Mouse (Mus musculus) thymus, adult 2 months (tissue): ENCODE measurements around the gene Arl15. TPM values are rescaled to one million over a fixed set of nuclear protein-coding genes. Genes with fewer than 3 reads are reported as not detected.

Experiments used
- DNase-seq: peaks from one replicate; pipeline ENCODE4 v3.0.0; 2021
- H3K27ac ChIP-seq: fragments of 200-500 bp; 2 replicates; pipeline ENCODE4 v1.5.1; 2012; ENCODE audit warnings: low read length, control low read depth; ENCODE audit not compliant: control insufficient read depth, insufficient read depth
- H3K27me3 ChIP-seq: fragments of 200-500 bp; 2 replicates; pipeline ENCODE4 v1.6.1; 2012; ENCODE audit warnings: mild to moderate bottlenecking, low read length, moderate library complexity, mixed read lengths; ENCODE audit not compliant: control insufficient read depth, insufficient read depth
- H3K36me3 ChIP-seq: fragments of 200-500 bp; 2 replicates; pipeline ENCODE4 v1.6.1; 2012; ENCODE audit warnings: mild to moderate bottlenecking, low read length, moderate library complexity; ENCODE audit not compliant: control insufficient read depth, insufficient read depth
- H3K4me1 ChIP-seq: fragments of 200-500 bp; replicated peaks from 2 replicates; pipeline ENCODE4 v1.6.1; 2012; ENCODE audit warnings: low read length; ENCODE audit not compliant: control insufficient read depth, insufficient read depth
- H3K4me3 ChIP-seq: fragments of 200-500 bp; 2 replicates; pipeline ENCODE4 v1.5.1; 2012; ENCODE audit warnings: mild to moderate bottlenecking, low read length, control low read depth, moderate library complexity; ENCODE audit not compliant: control insufficient read depth, insufficient read depth
- CTCF ChIP-seq: fragments of 200-500 bp; IDR thresholded peaks from 2 replicates; pipeline ENCODE4 v1.5.1; 2012; ENCODE audit warnings: mild to moderate bottlenecking, control low read depth, low read length, moderate library complexity, borderline replicate concordance; ENCODE audit not compliant: control insufficient read depth, poor library complexity, insufficient read depth; ENCODE audit errors: extremely low read depth
- POLR2A ChIP-seq: fragments of 200-500 bp; IDR thresholded peaks from 2 replicates; pipeline ENCODE4 v1.6.1; 2012; ENCODE audit warnings: mild to moderate bottlenecking, low read length, control low read depth, moderate library complexity; ENCODE audit not compliant: control insufficient read depth, poor library complexity, insufficient read depth; ENCODE audit errors: extremely low read depth
- WGBS: fragments of 180-500 bp; shearing (Covaris S2); methylation state at CpG from one replicate; pipeline ENCODE4 v1.1.7; 2018; 5-methylcytosine and 5-hydroxymethylcytosine counted together
- polyA plus RNA-seq: library from polyadenylated mRNA; depleted of rRNA; stranded (reverse); fragments of >200 nt; gene quantifications from 2 replicates; pipeline ENCODE4 v1.2.3, GENCODE M21; 2012

Arl15 gene
- polyA plus RNA-seq, 1 experiment = 4.9 TPM

DNA sequence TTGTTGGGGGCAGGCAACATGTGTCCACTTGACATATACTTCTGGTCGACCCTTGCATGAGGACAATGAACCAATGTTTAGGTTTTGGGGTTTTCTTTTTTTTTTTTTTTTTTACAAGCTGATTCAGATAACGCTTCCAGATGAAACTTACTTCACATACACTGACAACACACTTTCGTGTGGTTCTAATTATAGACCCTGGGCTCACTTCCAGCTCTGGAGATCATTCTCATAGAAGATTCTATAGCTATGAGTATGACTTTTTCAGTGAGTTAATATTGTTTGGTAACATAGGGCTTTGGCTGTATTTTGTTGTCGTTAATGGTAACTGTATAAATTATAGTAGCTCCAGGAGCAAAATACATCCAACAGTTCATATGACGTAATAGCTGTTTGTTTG, 306.9 kb downstream of the Arl15 start:
- TF ChIP-seq POLR2A (no peak), CTCF (no peak)
- no peaks in the 10 kb centered on the region for H3K4me1 ChIP-seq
- no peaks in the 10 kb centered on the region for H3K36me3 ChIP-seq
- H3K4me3 ChIP-seq = no peak overlapping the region
- 93% methylated on average over 5 of the region's 5 CpGs for WGBS
- no peak overlapping the region for H3K27ac ChIP-seq
- no peaks in the 10 kb centered on the region for H3K27me3 ChIP-seq
- DNase-seq = no peak

DNA sequence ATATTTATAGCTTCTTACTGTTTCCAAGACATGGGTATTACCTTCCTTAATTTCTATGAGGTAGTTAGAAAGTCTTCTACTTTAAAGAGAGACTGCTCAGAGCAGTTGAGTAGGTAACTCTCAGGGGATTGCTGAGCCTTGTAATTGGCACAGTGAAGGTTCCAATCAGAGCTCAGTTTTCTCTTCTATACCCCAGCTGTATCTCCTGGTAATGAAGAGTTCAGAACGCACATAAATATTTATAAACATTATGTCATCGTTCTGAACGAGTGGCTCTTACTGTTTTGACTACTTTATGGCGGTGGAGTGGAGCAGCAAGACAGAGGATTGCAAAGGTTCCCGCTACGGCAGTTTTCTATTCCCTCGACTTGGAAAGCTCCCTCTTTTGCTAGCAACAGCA, 311.8 kb downstream of the Arl15 start:
- Histone ChIP-seq H3K36me3 (no peaks in the 10 kb centered on the region), H3K27ac (no peak overlapping the region), H3K4me3 (no peak overlapping the region), H3K4me1 (no peaks in the 10 kb centered on the region), H3K27me3 (no peaks in the 10 kb centered on the region)
- no peak for DNase-seq
- TF ChIP-seq POLR2A (no peak), CTCF (no peak)
- WGBS = 94% methylated on average over 7 of the region's 7 CpGs

DNA sequence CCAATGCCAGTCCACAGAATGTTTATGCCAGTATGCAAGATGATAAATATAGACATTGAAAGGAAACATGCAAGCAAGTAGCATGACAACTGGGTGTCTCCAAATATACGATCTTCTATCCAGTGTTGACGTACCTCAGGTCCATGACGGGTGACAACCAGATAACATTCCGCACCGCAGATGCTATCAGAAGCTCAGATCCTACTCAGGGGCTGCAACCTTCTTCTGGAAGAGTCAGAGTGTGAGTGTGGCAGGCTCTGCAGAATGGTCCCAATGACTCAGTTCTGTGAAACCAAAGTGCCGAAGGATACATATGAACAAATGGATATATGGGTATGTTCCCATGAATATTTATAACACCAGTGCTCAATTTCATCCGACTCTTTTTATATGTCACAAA, 313.2 kb downstream of the Arl15 start:
- no peaks in the 10 kb centered on the region for H3K36me3 ChIP-seq
- over 99% methylated on average over 7 of the region's 7 CpGs for WGBS
- no peak overlapping the region for H3K27ac ChIP-seq
- no peak for TF ChIP-seq POLR2A
- TF ChIP-seq CTCF = no peak
- no peaks in the 10 kb centered on the region for H3K4me1 ChIP-seq
- no peak for DNase-seq
- H3K27me3 ChIP-seq = no peaks in the 10 kb centered on the region
- no peak overlapping the region for H3K4me3 ChIP-seq

DNA sequence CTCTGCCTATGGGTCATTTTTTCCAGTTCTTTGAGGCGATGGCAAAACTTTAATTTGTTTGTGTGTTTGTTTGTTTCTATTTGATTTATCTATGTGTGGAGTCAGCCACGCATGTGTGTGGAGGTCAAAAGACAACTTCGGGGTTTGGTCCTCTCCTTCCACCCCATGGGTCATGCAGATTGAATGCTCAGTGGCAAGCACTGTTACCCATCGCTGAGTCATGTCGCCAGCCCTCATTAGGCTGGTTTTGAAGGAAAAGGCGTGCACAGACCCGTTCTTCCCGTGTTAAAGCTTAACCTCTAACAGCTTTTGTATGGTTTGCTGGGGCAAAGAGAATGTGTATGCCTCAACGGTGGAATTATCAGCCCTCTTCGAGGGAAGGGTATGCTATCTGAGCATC, 315.1 kb downstream of the Arl15 start:
- Histone ChIP-seq H3K27ac (no peak overlapping the region), H3K4me3 (no peak overlapping the region), H3K36me3 (no peaks in the 10 kb centered on the region), H3K4me1 (no peaks in the 10 kb centered on the region), H3K27me3 (no peaks in the 10 kb centered on the region)
- TF ChIP-seq POLR2A (no peak), CTCF (no peak)
- DNase-seq = no peak
- 96% methylated on average over 10 of the region's 10 CpGs for WGBS

DNA sequence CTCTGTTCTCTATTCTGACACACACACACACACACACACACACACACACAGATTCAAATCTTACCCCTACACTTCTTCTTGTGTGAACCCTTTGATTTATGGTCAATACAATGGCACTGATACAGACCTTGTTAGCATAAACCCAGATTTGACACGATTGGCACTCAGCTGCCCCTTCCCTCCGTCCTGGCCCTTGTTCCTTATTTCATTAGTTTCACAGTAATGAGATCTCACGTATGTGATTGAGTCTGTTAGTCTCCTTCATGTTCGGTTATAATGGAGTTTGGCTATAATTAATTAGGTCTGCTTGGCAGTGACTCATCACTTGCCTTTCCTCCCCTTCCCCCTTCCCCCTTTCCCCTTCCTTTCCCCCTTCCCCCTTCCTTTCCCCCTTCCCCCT, 315.5 kb downstream of the Arl15 start:
- TF ChIP-seq CTCF (no peak), POLR2A (no peak)
- no peaks in the 10 kb centered on the region for H3K4me1 ChIP-seq
- H3K36me3 ChIP-seq = no peaks in the 10 kb centered on the region
- H3K27me3 ChIP-seq = no peaks in the 10 kb centered on the region
- DNase-seq = no peak
- no peak overlapping the region for H3K4me3 ChIP-seq
- no peak overlapping the region for H3K27ac ChIP-seq
- 88% methylated on average over 4 of the region's 4 CpGs for WGBS

DNA sequence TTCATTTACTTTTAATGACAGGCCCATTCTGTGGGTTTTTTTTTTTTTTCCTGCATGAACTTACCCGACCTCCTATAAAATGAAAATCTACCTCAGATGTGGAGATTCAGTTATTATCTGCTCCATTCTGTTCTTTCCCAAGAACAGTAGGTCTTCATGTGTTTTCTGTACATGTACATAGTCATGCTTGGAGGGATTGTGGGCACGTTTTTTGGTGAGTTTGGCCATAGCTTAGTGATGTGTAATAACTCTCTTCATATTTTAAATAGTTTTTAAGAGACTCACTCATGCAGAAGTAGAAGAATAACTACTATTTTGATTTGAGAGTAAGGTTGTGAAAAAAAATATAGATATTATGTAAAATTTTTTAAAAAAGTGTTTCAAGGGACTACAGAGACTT, 319.2 kb downstream of the Arl15 start:
- H3K4me1 ChIP-seq = no peaks in the 10 kb centered on the region
- no peak for DNase-seq
- no peaks in the 10 kb centered on the region for H3K36me3 ChIP-seq
- H3K27ac ChIP-seq = no peak overlapping the region
- no peaks in the 10 kb centered on the region for H3K27me3 ChIP-seq
- no peak overlapping the region for H3K4me3 ChIP-seq
- TF ChIP-seq POLR2A (no peak), CTCF (no peak)
- 94% methylated on average over 2 of the region's 2 CpGs for WGBS

DNA sequence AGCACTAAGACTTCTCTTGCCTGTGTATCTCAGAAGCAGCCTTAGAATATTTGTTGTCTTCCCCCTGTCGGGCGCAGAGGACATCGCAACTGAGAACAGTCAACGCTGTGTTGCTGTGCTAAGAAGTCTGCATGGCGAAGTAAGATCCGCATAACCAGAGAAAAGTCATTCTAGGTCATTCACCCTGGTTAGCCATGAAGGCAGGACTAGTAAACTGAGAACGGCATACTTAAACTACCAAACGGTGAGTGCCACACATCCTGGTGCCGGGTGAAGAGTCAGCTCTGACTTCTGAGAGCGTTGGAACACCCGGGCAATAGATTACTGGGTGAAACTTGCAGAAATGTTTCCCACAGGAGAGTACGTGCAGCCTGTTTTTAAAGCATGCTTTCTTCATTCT, 320.3 kb downstream of the Arl15 start:
- DNase-seq = no peak
- Histone ChIP-seq H3K27ac (no peak overlapping the region), H3K4me1 (no peaks in the 10 kb centered on the region), H3K4me3 (no peak overlapping the region), H3K36me3 (no peaks in the 10 kb centered on the region), H3K27me3 (no peaks in the 10 kb centered on the region)
- TF ChIP-seq CTCF (no peak), POLR2A (no peak)
- 97% methylated on average over 12 of the region's 12 CpGs for WGBS

DNA sequence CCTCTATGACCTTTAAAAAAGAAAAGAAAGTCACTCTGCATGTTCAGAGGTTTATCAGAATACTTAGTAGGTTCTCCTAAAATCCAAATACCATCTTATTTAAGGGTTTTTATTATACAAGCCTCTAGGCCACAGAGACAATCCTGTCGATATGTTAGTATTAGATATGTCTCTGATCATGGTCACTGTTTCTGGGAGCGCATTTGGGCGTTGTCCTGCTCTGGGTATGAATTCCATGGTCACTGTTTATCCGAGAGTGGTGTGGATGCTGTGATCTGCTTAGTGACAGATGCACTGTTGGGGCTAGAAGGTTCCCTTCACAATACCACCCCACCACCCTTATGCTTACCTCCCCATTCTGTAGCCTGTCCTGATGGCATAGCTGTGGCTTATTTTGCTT, 320.8 kb downstream of the Arl15 start:
- Histone ChIP-seq H3K4me1 (no peaks in the 10 kb centered on the region), H3K4me3 (no peak overlapping the region), H3K27ac (no peak overlapping the region), H3K27me3 (no peaks in the 10 kb centered on the region), H3K36me3 (no peaks in the 10 kb centered on the region)
- DNase-seq = no peak
- WGBS = 97% methylated on average over 4 of the region's 4 CpGs
- no peak for TF ChIP-seq POLR2A
- TF ChIP-seq CTCF = no peak
